Mouse (Mus musculus) R1 (cell line): ENCODE results near the gene Siah3.

Source experiments
- DNase-seq: peaks from one replicate; pipeline ENCODE4 v3.0.0-alpha.2; 2018; ENCODE audit warnings: low read depth, low spot score

Siah3 gene

DNA sequence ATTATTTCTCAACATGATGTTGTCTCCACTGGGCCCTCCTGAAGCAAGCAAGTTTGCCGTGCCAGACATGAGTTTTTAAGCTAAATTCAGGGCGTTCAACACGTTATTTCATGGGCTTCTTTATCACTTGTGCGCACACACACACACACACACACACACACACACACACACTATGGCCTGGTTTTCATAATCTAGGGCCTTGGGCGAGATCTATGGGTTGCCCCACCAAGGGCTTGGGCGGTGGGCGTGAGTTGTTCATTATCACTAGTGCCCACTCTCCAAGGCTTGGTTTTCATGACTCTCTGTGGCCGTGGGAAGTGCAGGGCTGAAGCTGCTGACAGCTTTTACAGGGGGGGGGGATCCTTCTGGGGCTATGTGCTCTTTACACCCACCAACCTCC is 63.9 kb downstream of the Siah3 start:
- DNase-seq, result no peak

GRCm38 (mm10) chr14:75524648-75525047 is 68.9 kb downstream of the Siah3 start:
- no peak for DNase-seq

DNA sequence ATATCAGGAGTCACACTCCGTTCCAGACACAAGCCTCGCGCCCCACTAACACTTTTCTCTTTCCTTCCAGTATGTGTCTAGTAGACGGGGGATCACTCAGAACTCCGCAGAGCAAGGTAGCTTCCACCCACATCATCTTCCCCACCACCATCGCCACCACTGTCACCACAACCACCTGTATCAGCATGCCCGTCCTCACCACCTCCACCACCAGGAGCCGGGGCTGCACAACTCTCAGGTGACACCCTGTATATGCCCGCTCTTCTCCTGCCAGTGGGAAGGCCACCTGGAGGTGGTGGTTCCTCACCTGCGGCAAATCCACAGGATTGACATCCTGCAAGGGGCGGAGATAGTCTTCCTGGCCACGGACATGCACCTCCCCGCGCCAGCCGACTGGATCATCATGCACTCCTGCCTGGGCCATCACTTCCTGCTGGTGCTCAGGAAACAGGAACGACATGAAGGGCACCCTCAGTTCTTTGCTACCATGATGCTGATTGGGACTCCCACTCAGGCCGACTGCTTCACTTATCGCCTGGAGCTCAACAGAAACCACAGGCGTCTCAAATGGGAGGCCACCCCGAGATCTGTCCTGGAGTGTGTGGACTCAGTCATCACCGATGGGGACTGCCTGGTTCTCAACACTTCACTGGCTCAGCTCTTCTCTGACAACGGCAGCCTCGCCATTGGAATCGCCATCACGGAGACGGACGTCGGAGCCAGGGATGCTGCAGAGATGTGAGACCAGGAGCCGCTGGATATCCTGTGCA is 69.8 kb downstream of the Siah3 start:
- DNase-seq, result peak; percentile 19

DNA sequence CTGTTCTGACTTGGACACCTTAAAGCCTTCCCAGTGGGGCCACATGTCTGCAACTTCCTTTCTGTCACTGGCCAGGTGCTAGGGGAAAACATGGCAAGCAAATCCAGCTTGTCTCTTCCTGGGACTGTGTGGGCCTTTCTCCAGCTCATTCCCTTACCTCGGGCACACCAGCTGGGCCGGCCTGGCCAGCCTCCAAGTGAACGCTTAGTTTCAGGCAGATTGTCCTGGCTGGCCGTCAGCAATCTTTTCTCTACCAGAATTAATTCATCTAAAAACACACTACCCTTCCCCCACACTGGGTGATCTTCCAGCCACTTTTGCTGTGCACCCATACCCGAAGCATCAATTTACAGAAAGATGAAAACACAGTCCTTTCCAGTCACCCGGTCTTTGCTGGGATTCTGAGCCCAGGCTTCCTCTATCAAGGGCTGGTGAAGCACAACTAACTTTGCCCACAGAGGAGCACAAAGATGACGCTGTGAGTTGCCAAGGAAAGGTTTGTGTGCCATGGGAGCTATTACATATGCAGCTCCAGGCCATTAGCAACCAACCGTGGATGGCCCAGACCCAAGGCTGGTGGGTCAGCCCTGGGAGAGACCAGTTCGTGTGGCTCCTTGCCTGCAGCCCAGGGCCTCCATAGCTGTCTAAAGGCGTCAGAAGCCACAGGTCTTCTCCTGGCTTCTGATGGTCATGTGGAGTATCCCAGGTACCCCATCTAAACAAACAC is 71.8 kb downstream of the Siah3 start:
- no peak for DNase-seq

GRCm38 (mm10) chr14:75530815-75531353 is 75.1 kb downstream of the Siah3 start:
- no peak for DNase-seq

DNA sequence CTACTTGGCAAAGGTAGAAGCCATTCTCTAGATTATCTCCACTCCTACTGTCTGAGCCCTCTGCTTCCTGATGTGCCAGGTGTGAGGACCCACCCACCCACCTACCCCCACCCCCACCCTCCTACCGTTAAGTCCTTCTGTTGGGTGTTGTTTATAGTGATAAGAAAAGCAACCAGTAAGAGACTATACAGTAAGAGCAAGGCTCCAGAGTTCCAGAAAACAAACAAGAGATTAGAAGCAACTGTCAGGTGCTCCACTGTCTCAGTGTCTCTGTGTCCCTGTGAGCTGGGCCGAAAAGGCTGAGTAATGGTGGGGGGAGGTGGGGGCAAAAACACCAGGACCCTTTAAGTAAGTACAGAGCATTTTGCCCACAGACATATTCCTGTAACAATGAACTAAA is 83.4 kb downstream of the Siah3 start:
- no peak for DNase-seq

DNA sequence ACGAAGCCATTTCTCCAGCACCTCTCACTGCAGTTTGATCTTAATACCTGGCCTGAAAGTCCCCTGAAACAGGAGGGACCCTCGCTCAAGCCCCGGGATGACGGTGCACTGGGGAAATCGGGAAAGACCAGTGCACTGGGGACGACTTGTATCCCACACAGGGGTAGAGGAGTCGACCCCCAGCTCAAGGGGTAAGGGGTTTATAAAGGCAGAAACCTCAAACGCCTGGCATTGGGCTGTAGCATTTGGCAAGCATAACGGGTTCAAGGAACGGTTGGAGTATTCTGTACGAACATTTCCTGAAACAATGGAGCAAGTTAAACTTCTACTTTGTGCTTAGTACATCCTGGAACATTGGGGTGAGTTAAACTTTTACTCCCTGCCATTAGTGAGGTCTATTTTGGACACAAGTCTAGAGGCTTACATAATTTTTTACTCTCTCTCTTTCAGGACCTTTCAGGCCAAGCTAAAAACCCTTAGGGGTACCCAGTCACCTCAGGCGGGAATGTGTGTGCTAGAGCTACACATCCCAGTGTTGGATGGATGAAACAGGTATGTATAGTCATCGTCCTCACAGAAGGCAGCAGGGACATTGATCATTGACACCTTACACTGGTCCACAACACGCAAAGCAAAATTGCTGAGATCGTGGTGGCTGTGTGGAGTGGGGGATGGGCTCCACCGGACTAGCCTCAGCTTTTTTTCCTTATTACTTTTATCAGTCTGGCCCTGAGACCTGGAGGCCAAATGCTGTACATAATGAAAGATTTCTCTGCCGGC is 84.6 kb downstream of the Siah3 start:
- no peak for DNase-seq

DNA sequence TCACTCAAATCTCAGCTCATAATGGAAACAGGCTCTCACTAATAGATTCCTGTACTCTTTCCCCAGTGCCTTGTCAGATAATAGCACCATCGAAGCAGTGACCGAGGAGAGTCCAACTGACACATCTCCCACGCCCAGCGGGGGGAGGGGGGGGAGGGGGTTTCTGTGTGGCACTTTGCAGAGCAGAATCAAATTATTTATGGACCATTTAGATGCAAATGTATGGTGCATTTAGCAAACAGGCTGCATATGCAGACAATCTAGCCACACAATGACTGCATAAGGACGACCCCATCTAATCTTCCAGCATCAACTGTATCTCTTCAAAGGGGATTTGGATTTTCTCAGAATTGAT is 85.2 kb downstream of the Siah3 start:
- DNase-seq, result peak; percentile 23

GRCm38 (mm10) chr14:75541731-75542130 is 85.9 kb downstream of the Siah3 start:
- peak; percentile 31 for DNase-seq

DNA sequence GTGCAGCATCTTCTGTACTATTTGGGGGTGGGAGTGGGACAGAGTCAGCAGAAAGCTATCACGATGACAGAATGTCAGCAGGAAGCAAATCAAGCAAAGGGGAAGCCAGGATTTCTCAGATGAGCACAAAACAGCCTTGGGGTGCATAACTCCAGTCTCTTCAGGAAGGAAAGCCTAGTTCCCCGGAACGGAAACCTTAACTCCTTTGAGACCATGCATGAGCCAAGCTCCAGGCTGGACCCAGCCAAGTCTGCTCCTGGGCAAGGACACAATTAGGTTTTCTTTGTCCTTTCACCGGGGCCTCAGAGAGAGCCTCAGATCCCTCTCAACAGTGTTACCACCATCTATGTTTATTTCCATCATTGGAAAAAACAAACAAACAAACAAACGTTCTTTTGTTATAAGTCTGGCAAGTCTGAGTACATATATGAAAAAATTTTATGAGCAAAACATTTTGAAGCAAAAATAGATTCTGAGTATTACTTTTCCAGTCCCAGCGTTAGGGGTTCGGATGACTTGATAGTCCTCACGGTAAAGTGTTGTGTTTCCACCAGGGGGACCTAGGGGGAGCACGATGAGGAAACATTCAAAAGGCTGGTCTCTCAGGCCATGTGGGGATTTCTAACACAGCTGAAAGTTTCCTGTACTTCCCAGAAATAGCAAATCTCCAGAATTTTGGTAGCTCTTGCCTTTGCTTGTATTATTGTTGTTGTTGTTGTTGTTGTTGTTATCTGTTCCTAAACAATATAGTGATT is 106.0 kb downstream of the Siah3 start:
- peak; percentile 20 for DNase-seq

DNA sequence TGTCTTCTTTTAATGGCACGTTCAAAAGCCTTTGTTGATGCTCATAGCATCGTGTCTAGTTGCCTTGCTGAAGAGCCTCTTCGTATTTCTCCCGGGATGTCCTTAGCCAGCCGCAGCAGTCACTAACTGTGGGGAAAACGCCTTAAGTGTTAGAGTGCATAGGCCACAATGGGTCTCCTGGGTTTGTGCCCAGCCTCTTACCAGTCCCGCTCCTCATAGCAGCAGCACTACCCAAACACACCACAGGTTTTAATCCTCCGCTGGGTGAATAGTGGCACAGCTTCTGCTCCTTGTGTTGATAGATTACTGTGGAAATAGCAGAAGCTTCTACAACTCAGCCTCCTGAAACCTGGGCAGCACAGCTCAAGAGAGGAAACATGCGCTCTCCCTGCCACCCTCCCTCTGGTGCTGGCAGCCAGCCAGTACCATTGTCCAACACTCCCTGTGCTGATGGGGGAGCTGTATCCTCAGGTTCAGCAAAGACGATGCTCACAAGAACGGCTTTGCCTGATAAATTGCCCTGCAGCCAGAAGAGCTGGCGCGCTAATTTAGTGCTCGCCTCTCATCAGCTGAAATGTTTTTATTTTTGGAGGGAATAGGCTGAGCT is 109.9 kb downstream of the Siah3 start:
- DNase-seq, result no peak

DNA sequence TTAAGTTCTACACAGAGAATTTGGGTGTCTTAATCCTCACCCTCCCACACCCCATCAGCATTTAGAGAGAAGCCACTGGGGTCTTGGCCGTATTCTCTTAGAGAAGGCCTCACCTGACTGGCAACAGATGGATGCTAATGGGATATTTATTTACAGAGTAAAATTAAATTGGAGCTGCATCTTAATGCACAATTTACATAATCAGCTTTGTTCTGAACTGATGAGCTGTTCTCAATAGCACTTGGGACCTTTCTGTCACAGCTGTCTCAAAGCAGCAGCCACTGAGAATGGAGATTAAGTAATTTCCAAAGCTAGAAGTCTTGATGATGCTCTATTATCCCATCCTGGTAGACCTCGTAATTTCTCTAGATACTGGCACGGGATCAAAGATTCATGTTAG is 110.5 kb downstream of the Siah3 start:
- DNase-seq, result no peak

DNA sequence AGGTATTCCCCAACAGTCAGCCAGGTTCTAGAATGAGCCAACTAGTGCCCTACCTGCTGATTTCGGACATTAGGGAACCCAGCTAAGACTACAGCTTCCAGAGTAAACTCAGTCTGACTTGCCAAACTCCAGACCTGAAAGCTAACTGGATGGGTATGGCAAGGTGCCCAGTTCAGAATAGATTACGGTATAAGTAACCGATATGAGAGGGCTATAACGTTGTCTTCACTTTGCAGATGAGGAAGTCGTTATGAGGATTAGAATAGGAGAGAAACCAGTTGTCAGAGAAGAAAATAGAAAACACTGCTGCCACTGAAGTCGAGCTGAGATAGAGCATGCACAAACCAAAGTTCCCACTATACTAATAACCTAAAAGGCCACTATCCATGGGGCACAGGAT is 123.2 kb downstream of the Siah3 start:
- DNase-seq, result no peak
